Mouse (Mus musculus) embryo, embryonic 10 days (tissue): ENCODE measurements around the gene Zeb2.

Experiments used
- DNase-seq: peaks from one replicate; pipeline ENCODE4 v3.0.0-alpha.2; 2015; ENCODE audit warnings: low spot score

Zeb2 gene

DNA sequence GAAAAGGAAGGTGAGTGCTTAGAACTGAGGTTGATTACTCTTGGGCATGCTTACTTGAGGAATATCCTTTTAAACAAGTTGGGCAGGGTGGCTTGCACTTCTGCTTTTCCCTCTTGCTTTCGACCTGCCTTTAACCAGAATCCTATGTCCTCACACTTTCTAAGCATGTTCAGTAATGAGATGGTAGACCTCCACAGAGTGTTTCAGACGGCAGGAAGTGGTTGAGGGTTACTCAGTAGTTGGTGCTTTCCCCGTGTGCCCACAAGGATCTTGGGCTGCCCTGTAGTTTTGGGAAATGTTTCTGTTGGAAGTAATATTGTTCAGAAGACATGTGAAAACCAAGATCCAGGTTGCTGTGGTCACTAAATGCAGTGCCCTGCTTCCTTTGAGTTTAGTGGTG, 135.5 kb downstream of the Zeb2 start:
- DNase-seq, result no peak

- DNase-seq, result peak; percentile 39
Observed at GRCm38 (mm10) chr2:44979042-44979721, 138.0 kb downstream of the Zeb2 start.

DNA sequence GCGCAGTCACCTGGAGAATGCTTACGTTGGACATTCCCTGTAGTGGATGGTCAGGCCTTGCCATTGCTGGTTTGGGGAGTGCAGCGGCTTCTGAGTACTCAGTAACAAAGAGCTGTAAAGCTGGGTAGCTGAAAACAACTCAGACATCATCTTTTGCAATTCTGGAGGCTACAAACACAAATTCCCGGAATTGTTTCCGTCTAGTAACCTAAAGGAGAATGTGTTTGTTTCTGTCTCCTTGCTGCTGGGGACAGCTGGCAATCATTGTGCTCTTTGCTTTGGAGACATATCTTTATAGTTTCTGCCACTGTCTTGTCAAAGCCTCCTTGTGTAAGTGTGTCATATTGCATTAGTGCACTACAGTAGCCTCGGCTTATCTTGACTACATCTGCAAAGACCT, 139.2 kb downstream of the Zeb2 start:
- no peak for DNase-seq

GRCm38 (mm10) chr2:44977556-44977955, 139.6 kb downstream of the Zeb2 start:
- DNase-seq, result no peak

DNA sequence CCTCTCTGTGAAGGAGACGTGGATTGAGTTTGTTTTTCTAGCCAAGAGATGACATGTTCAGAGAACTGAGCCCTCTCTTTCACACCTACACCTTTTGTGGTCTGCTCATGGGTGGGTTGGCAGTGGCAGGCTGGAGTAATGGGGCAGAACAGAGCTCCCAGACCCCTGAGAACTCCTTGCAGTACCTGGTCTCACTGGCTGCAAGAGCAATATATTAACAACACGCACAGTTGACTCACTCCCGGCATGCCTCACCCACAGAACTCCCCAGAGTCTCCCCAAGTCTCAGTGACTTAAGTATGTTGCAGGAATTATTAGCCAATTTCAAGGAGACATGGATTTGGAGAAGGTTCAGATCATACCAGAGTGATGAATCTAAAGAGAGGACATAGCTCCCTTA, 140.1 kb downstream of the Zeb2 start:
- DNase-seq, result no peak

DNA sequence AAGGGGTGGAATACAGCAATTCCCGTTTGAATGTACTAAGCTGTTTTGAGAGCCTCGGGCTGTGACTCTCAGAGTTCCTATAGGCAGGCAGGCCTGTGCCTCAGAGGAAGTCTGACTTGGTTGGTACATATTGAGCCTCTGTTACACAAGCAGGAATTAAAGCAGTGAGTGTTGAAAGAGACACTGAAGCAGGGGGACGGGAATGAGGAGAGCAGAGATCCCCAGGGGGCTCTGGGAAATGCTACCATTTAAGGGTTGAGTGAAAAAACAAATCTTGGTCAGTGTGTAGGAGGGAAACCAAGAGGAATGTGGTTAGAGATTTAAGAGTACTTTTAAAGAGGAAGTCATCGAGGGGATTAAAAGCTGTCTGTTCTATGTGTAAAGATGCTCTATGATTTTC, 140.7 kb downstream of the Zeb2 start:
- DNase-seq, result no peak

DNA sequence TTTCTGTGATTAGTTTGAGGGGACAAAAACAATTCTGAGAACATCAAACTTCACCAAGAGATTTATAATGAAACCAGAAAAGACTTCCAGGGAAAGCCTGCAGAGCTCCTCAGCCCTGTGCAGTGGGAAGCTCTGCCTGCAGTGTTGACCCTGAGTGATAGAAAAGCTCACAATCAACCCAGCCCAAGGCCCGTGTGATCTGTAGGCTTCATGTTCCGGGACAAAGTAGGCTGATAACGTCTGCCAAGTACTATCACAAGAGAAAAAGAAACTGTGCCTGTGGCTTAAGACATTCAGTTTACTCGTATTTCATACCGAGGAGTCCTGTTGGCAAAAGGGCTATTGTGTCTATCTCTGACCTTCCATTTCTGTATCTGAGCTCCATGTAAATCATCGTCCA, 143.4 kb downstream of the Zeb2 start:
- DNase-seq, result no peak

- DNase-seq, result no peak
Observed at GRCm38 (mm10) chr2:44970087-44970646, 147.0 kb downstream of the Zeb2 start.

DNA sequence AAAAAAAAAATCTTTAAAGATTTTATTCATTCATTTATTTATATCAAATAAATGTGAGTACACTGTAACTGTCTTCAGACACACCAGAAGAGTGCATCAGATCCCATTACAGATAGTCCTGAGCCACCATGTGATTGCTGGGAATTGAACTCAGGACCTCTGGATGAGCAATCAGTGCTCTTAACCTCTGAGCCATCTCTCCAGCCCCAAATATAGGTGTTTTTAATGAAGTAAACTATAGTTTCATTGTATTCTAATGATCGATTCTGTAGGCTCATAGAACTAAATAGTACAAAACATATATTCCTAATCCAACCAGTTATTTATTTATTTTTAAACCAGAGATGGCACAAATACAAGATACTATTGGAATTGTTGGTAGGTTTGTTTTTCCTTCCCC, 147.6 kb downstream of the Zeb2 start:
- no peak for DNase-seq

DNA sequence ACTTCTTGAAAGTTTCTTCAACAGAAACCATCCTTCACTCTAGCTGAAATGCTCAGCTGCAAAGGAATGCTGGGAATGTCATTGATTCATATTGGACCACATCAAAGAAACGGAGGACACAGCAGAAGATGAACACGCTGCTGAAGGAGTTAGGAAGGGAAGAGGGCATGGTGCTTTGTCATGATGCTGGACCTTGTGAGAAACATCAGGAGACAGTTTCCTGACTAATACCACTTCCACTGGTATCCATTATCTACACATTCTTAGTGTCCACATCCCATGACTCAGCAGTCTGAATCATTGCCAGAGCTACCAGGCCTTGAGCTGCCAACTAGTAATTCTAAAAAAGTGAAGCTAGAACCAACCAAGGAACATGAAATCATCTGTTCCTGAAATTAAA, 148.0 kb downstream of the Zeb2 start:
- DNase-seq, result no peak

- DNase-seq, result no peak
Observed at GRCm38 (mm10) chr2:44965834-44966555, 151.2 kb downstream of the Zeb2 start.

DNA sequence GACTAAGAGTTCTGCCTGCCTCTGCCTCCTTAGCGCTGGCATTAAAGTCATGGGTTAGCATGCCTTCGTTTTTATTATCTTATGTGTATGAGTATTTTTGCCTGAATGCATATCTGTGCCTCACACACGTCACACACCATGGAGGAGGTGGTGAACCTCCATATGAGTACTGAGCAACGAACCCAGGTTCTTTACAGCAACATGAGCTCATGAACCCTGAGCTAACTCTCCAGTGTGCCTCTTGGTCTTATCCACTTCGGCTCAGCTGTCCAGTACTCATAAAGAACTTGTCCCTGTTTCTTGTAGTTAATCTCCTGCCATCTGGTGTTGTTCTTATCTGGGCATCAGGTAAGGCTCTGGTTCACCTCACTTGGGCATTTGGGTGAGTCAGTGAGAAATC, 154.6 kb downstream of the Zeb2 start:
- no peak for DNase-seq

- no peak for DNase-seq
Observed at GRCm38 (mm10) chr2:44961192-44961591, 156.0 kb downstream of the Zeb2 start.

GRCm38 (mm10) chr2:44960561-44960960, 156.6 kb downstream of the Zeb2 start:
- DNase-seq, result no peak

DNA sequence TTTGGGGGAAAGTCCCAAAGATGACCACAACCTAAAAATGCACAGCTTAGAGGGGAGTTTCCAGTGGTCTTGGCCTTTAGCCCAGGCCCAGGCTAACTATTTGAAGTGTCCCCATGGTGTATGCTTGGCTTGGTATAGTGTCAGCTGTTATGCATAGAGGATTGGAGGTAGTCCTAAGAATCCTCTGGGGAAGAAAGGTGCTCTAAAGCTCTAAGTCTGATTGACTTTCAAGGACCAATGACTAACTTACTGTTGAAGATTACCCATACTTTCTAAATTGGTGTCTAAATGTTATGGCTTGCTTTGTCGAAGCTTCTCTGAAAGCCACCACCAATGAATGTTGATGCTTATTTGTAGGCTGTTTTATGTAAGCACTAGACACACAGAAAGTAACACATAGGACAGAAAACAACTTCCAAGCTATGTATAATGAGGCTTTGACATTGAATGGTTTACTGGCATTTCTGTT, 159.8 kb downstream of the Zeb2 start:
- no peak for DNase-seq

GRCm38 (mm10) chr2:44956232-44956631, 161.0 kb downstream of the Zeb2 start:
- no peak for DNase-seq

DNA sequence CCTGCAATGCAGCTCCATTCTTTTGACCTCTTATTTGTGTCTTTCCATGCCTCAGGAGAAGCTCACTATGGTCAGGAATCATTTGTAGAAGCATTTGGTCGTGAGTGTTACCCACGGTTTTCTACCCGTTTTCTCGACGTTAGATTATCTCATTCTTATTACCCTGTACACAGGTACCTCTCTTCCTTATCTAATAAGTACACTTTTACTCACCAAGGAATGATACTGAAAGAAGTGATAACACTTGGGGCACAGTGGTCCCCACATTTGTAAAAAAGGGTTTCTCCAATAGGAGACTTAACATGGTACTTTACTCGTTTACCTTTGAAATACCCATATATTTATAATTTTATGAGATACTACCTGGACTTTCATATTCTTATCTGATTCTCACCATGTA, 161.7 kb downstream of the Zeb2 start:
- DNase-seq, result no peak

DNA sequence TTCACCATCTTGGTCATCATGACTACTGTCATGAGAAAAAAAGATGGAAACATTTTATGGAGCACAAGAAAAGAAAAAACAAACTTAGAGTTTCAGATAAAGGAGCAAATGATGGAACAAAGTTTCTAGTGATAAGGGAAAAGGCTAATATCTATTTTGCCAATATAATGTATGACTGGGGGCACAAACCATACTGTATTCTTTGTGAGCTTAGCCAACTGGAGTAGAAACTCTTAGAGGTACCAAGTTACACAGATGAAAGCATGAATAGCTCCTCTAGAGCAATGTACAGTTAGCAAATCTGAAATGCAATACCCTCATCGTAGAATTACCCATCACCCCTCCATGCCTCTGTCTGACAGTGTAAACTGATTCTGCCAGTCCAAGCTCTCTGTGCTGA, 163.0 kb downstream of the Zeb2 start:
- no peak for DNase-seq

- DNase-seq, result peak; percentile 64
Observed at GRCm38 (mm10) chr2:44952830-44953422, 164.3 kb downstream of the Zeb2 start.

- no peak for DNase-seq
Observed at GRCm38 (mm10) chr2:44951651-44952213, 165.5 kb downstream of the Zeb2 start.

GRCm38 (mm10) chr2:44944689-44945088, 172.5 kb downstream of the Zeb2 start:
- DNase-seq, result no peak
